In the genomic region with DNA sequence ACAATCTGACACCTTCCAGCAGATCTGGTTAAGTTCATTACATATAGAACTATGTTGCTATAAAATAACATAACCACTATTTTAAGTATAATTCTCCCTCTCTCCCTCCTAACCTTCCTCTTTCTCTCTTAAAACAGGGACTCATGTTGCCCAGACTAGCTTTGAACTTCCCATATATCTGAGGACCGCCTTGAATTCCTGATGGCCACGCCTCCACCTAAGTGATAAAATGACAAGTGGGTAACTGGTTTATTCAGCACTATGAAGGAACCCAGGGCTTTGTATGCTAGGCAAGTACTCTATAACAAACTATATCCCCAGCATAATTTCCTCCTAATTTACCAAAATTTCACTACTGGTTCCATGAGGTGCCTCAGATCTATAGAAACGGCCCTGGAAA, we compare ENCODE assay signal across 16 mouse cellular contexts.
"Had no signal": no experiment of that assay in that cellular context is flagged by ENCODE, and none has a peak within 500 bp of the region (broad histone marks: within the 10 kb centered on the region; RNA-seq: fewer than 3 reads in every experiment).

No protein-coding gene starts in this region.

- DNase-seq: retina, postnatal 1 day; right cerebral cortex, adult 18-20 months; right cerebral cortex, postnatal 14 days; right cerebral cortex, postnatal 25 days; right cerebral cortex, postnatal 4 days; spleen, adult 18-20 months; thymus, adult 18-20 months; thymus, adult 2 months; thymus, postnatal 14 days; thymus, postnatal 25 days; thymus, postnatal 36 days; thymus, postnatal 4 days had no signal

- H3K4me3 ChIP-seq: neural tube, embryonic 13.5 days; neural tube, embryonic 15.5 days; stomach, embryonic 15.5 days had no signal

- H3K9ac ChIP-seq: neural tube, embryonic 13.5 days; neural tube, embryonic 15.5 days; stomach, embryonic 15.5 days had no signal

- H3K9me3 ChIP-seq: neural tube, embryonic 13.5 days; neural tube, embryonic 15.5 days; stomach, embryonic 15.5 days had no signal

- H3K4me2 ChIP-seq: neural tube, embryonic 13.5 days; neural tube, embryonic 15.5 days; stomach, embryonic 15.5 days had no signal

- H3K27ac ChIP-seq: neural tube, embryonic 13.5 days; neural tube, embryonic 15.5 days; stomach, embryonic 15.5 days; stomach, postnatal 0 days had no signal

- H3K27me3 ChIP-seq: neural tube, embryonic 13.5 days; neural tube, embryonic 15.5 days; stomach, embryonic 15.5 days had no signal

- H3K36me3 ChIP-seq: neural tube, embryonic 13.5 days; neural tube, embryonic 15.5 days; stomach, embryonic 15.5 days had no signal

- H3K4me1 ChIP-seq: stomach, embryonic 15.5 days had no signal
